Comparison of ENCODE assay signal across 8 mouse cellular contexts in genomic region chr5:92082821-92083401, GRCm38 (mm10). TPM values are rescaled to one million over a fixed set of nuclear protein-coding genes. Genes with fewer than 3 reads are reported as not detected.
DNase-seq lines count a peak whose midpoint lies in the region; ATAC-seq and TF ChIP-seq lines count a peak whose summit lies in the region.

No protein-coding gene starts in this region.

- H3K27ac ChIP-seq in brown adipose tissue, adult 24 weeks (replicated peaks; ENCODE audit: low read depth, low read length): peak overlapping the region; percentile 81
- peak overlapping the region; percentile 98 for H3K27ac ChIP-seq in hindbrain, embryonic 15.5 days (replicated peaks)
- H3K27ac ChIP-seq in small intestine, adult 2 months (ENCODE audit: insufficient read depth, low read depth, low read length): peak overlapping the region; percentile 87

- peak overlapping the region; percentile 61 for H3K4me2 ChIP-seq in hindbrain, embryonic 15.5 days

- ATAC-seq in cerebellum, adult (ENCODE audit: insufficient number of reproducible peaks, low FRiP score, low TSS enrichment): peak; percentile 72
- ATAC-seq in frontal cortex, adult (ENCODE audit: low TSS enrichment): peak; percentile 65
- ATAC-seq in hindbrain, embryonic 15.5 days (ENCODE audit: low FRiP score, low read depth): peak; percentile 69

- TF ChIP-seq POLR2A in small intestine, adult 2 months (IDR thresholded peaks at IDR 0.05; ENCODE audit: low read depth, low read length): no peak; the same call in 1 of the 2 replicates

- peak overlapping the region; percentile 89 for H3K4me3 ChIP-seq in brown adipose tissue, adult 24 weeks (ENCODE audit: insufficient read depth, low read depth, low read length)
- peak overlapping the region; percentile 99 for H3K4me3 ChIP-seq in hindbrain, embryonic 15.5 days
- peak overlapping the region; percentile 88 for H3K4me3 ChIP-seq in small intestine, adult 2 months (ENCODE audit: low read depth, low read length)

- peak overlapping the region; percentile 99 for H3K9ac ChIP-seq in hindbrain, embryonic 15.5 days

- H3K36me3 ChIP-seq in hindbrain, embryonic 15.5 days: no peaks in the 10 kb centered on the region
- H3K36me3 ChIP-seq in small intestine, adult 2 months (ENCODE audit: control insufficient read depth, insufficient read depth, low read length): no peaks in the 10 kb centered on the region

- intact Hi-C loops in left cerebral cortex, postnatal 25 days (cut with DNase I): loop anchor here (2.0 kb wide), 3 partner anchors 26 to 120 kb away; partner anchors contain the start of genes Rchy1 and Uso1

- H3K27me3 ChIP-seq in hindbrain, embryonic 15.5 days: no peaks in the 10 kb centered on the region
- no peaks in the 10 kb centered on the region for H3K27me3 ChIP-seq in small intestine, adult 2 months (ENCODE audit: control insufficient read depth, insufficient read depth, low read length)

- no peaks in the 10 kb centered on the region for H3K9me3 ChIP-seq in hindbrain, embryonic 15.5 days

- TF ChIP-seq CTCF in small intestine, adult 2 months (IDR thresholded peaks at IDR 0.05; ENCODE audit: extremely low read depth, insufficient read length, insufficient replicate concordance, low read depth, low read length): no peak

- under 1% methylated on average over 49 of the region's 55 CpGs for WGBS in hindbrain, embryonic 15.5 days
- WGBS in small intestine, adult 2 months: under 1% methylated on average over 55 of the region's 55 CpGs

- DNase-seq in cerebellum, adult 9-10 months: no peak
- DNase-seq in left cerebral cortex, postnatal 25 days (ENCODE audit: low spot score in 2 of 2): peak; percentile 60 to 62
- peak; percentile 64 for DNase-seq in mesoderm, embryonic 11.5 days (ENCODE audit: low read depth, low spot score)

- H3K4me1 ChIP-seq in brown adipose tissue, adult 24 weeks (ENCODE audit: control insufficient read depth, insufficient read depth, insufficient read length, low read length): peaks cover 13% of the 10 kb centered on the region
- peaks cover 37% of the 10 kb centered on the region for H3K4me1 ChIP-seq in hindbrain, embryonic 15.5 days (replicated peaks)
- peaks cover 5% of the 10 kb centered on the region; the same call in 1 of the 2 replicates for H3K4me1 ChIP-seq in small intestine, adult 2 months (ENCODE audit: control insufficient read depth, insufficient read depth, insufficient read length, low read length)

RNA-seq across cellular contexts. Expression of gene G3bp2, which starts 0.6 kb away (rescaled TPM):
- polyA plus RNA-seq in brown adipose tissue, adult 24 weeks (2012; ENCODE audit: insufficient read depth, insufficient read length, missing spikeins): 59.2 and 82.6 TPM in 2 replicates
- 325 and 337 TPM in 2 replicates for polyA plus RNA-seq in hindbrain, embryonic 15.5 days (2015; fragmentation: Nextera tagmentation; extraction: Ambion mirVana)
- 100 to 1,000 TPM; 212 to 225 TPM for total RNA-seq in left cerebral cortex, postnatal 25 days (2021)
- 3.1 and 6.9 TPM in 2 replicates for polyA plus RNA-seq in small intestine, adult 2 months (2012; rRNA removed)

RNA-seq across cellular contexts. Expression of gene Cdkl2, which starts 39.2 kb away (rescaled TPM):
- polyA plus RNA-seq in brown adipose tissue, adult 24 weeks (2012; ENCODE audit: insufficient read depth, insufficient read length, missing spikeins): 6.4 and 7.1 TPM in 2 replicates
- 13.7 and 14.8 TPM in 2 replicates for polyA plus RNA-seq in hindbrain, embryonic 15.5 days (2015; fragmentation: Nextera tagmentation; extraction: Ambion mirVana)
- total RNA-seq in left cerebral cortex, postnatal 25 days (2021): 10 to 100 TPM; 38.6 to 40.9 TPM
- polyA plus RNA-seq in small intestine, adult 2 months (2012; rRNA removed): 0.15 and 0.41 TPM in 2 replicates

RNA-seq across cellular contexts. Expression of gene Uso1, which starts 54.8 kb away (rescaled TPM):
- polyA plus RNA-seq in brown adipose tissue, adult 24 weeks (2012; ENCODE audit: insufficient read depth, insufficient read length, missing spikeins): 36.8 and 41.5 TPM in 2 replicates
- polyA plus RNA-seq in hindbrain, embryonic 15.5 days (2015; fragmentation: Nextera tagmentation; extraction: Ambion mirVana): 38.7 and 44.6 TPM in 2 replicates
- 10 to 100 TPM; 74.6 to 76.7 TPM for total RNA-seq in left cerebral cortex, postnatal 25 days (2021)
- polyA plus RNA-seq in small intestine, adult 2 months (2012; rRNA removed): 15.7 and 25.1 TPM in 2 replicates
